Mouse (Mus musculus): ENCODE measurements around the gene Kpna2. TPM values are rescaled to one million over a fixed set of nuclear protein-coding genes. Genes with fewer than 3 reads are reported as not detected.
A peak's percentile ranks its signal among the peaks of the same experiment; 100 is the strongest.

Kpna2 gene
- polyA plus RNA-seq, 1 experiment, result 150 TPM

GRCm38 (mm10) chr11:106965881-106966280 lies 33.5 kb downstream of the Kpna2 start:
- no peak overlapping the region for H3K4me3 ChIP-seq (ENCODE audit: control insufficient read depth, low read depth, low read length)
- no peaks in the 10 kb centered on the region for H3K36me3 ChIP-seq (ENCODE audit: control insufficient read depth, insufficient read depth, low read length)
- peak; percentile 53; the same call in 1 of the 2 replicates for TF ChIP-seq CTCF (IDR thresholded peaks at IDR 0.05; ENCODE audit: control insufficient read depth, insufficient read depth, insufficient replicate concordance, low read depth, low read length)
- no peak for TF ChIP-seq POLR2A (IDR thresholded peaks at IDR 0.05; ENCODE audit: control insufficient read depth, low read depth, low read length)
- H3K27ac ChIP-seq (ENCODE audit: control insufficient read depth, insufficient read depth, low read depth, low read length), result no peak overlapping the region
- H3K27me3 ChIP-seq (ENCODE audit: control insufficient read depth, insufficient read depth, low read length), result no peaks in the 10 kb centered on the region
- H3K4me1 ChIP-seq (ENCODE audit: control insufficient read depth, insufficient read depth, low read length), result no peaks in the 10 kb centered on the region

DNA sequence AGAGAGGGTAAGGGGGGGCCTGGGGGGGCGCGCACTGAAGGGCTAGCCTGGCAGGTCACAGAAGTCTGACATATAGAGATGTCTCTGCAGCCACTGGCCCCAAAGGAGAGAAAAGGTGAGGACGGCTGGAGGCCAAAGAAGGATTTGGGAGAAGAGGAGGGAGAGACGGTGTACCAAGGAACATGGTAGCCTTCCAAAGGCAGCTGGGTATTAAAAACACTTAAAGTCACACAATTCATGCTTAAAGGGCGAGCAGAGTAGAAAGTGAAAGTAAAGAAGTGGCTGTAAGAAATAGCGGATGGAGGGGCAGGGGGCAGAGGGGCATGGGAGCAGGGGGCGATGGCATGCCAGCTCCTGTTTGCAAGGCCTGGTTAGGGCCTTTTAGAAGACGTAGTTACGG lies 37.0 kb downstream of the Kpna2 start:
- Histone ChIP-seq H3K4me1 (ENCODE audit: control insufficient read depth, insufficient read depth, low read length) (no peaks in the 10 kb centered on the region), H3K27me3 (ENCODE audit: control insufficient read depth, insufficient read depth, low read length) (no peaks in the 10 kb centered on the region), H3K36me3 (ENCODE audit: control insufficient read depth, insufficient read depth, low read length) (no peaks in the 10 kb centered on the region), H3K4me3 (ENCODE audit: control insufficient read depth, low read depth, low read length) (no peak overlapping the region), H3K27ac (ENCODE audit: control insufficient read depth, insufficient read depth, low read depth, low read length) (no peak overlapping the region)
- no peak for TF ChIP-seq POLR2A (IDR thresholded peaks at IDR 0.05; ENCODE audit: control insufficient read depth, low read depth, low read length)
- no peak for TF ChIP-seq CTCF (IDR thresholded peaks at IDR 0.05; ENCODE audit: control insufficient read depth, insufficient read depth, insufficient replicate concordance, low read depth, low read length)

DNA sequence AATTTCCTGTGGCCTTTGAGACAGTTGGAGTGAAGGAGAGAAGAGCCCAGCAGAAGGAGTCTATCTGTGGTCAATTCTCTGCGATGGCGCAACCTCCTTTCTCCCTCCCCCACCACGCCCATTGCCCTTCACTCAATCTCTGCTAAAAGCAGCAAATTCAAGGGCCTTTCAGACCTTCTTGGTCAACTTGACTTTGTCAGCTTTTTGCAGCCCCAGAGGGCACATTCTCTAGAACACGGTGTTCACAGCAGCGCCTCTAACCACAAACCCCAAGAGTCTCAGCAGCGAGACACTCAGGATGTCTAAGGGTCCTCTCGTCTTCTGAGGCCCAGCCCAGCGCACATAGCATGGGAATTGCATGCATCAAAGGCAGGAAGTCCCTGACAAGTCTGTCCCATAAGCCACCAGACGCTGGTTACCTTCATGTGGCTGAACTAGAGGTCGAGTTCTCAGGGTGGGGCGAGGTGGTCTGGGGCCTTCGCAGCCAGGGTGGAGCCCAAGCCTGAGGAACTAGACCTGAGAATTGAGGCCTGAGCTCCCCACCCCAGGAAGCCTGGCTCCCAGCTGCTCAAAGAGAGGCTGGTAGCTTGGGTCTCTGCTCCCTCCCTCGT lies 37.8 kb downstream of the Kpna2 start:
- Histone ChIP-seq H3K36me3 (ENCODE audit: control insufficient read depth, insufficient read depth, low read length) (no peaks in the 10 kb centered on the region), H3K27ac (ENCODE audit: control insufficient read depth, insufficient read depth, low read depth, low read length) (no peak overlapping the region), H3K4me3 (ENCODE audit: control insufficient read depth, low read depth, low read length) (no peak overlapping the region), H3K27me3 (ENCODE audit: control insufficient read depth, insufficient read depth, low read length) (no peaks in the 10 kb centered on the region), H3K4me1 (ENCODE audit: control insufficient read depth, insufficient read depth, low read length) (no peaks in the 10 kb centered on the region)
- no peak for TF ChIP-seq CTCF (IDR thresholded peaks at IDR 0.05; ENCODE audit: control insufficient read depth, insufficient read depth, insufficient replicate concordance, low read depth, low read length)
- no peak for TF ChIP-seq POLR2A (IDR thresholded peaks at IDR 0.05; ENCODE audit: control insufficient read depth, low read depth, low read length)

DNA sequence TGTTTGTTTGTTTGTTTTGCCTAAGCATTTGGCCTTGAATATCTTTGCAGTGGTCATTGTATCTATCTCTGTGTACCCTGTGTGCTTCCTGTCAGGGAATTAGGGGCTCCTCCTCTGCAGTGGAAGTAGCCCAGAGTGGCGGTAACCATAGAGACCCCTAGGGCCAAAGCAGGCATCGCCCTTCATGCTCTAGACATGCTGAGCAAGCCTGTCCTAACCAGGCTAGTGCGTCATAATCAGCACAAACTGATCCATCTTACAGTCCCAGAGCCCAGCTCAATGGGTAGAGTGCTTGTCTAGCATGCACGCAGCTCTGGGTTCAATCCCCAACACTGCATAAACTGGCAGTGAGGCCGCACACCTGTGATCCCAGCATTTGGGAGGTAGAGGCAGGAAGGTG lies 40.2 kb downstream of the Kpna2 start:
- TF ChIP-seq POLR2A (IDR thresholded peaks at IDR 0.05; ENCODE audit: control insufficient read depth, low read depth, low read length), result no peak
- no peak for TF ChIP-seq CTCF (IDR thresholded peaks at IDR 0.05; ENCODE audit: control insufficient read depth, insufficient read depth, insufficient replicate concordance, low read depth, low read length)
- Histone ChIP-seq H3K4me3 (ENCODE audit: control insufficient read depth, low read depth, low read length) (no peak overlapping the region), H3K27ac (ENCODE audit: control insufficient read depth, insufficient read depth, low read depth, low read length) (no peak overlapping the region), H3K4me1 (ENCODE audit: control insufficient read depth, insufficient read depth, low read length) (no peaks in the 10 kb centered on the region), H3K36me3 (ENCODE audit: control insufficient read depth, insufficient read depth, low read length) (no peaks in the 10 kb centered on the region), H3K27me3 (ENCODE audit: control insufficient read depth, insufficient read depth, low read length) (no peaks in the 10 kb centered on the region)

DNA sequence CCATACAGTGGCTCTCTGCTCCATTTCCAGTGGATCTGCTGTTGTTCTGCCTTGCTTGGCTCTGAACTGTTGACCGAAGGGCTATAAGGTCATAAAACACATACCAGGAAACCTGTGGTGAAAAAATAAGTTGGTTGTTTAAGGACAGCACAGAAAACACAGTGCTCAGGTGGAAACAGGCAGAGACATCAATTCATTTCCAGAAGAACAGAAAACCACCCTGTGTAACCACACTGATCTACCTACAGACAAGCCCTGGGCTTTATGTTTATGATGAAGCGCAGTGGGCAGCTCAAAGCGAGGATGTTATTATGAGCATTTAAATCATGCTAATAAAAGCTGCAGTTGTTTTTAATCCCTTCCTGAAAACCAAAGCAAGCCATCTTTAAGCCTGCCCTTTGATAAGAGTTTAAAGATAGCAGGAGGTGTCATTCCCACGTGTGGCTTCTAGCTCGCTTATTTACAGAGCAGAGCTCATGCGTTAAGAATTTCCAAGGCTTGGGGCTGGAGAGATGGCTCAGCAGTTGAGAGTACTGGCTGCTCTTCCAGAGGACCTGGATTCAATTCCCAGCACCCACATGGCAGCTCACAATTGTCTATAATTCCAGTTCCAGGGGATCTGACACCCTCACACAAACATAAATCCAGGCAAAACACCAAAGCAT lies 40.8 kb downstream of the Kpna2 start:
- H3K4me1 ChIP-seq (ENCODE audit: control insufficient read depth, insufficient read depth, low read length), result no peaks in the 10 kb centered on the region
- TF ChIP-seq POLR2A (IDR thresholded peaks at IDR 0.05; ENCODE audit: control insufficient read depth, low read depth, low read length) (no peak), CTCF (IDR thresholded peaks at IDR 0.05; ENCODE audit: control insufficient read depth, insufficient read depth, insufficient replicate concordance, low read depth, low read length) (no peak)
- H3K27me3 ChIP-seq (ENCODE audit: control insufficient read depth, insufficient read depth, low read length), result no peaks in the 10 kb centered on the region
- H3K4me3 ChIP-seq (ENCODE audit: control insufficient read depth, low read depth, low read length), result no peak overlapping the region
- H3K36me3 ChIP-seq (ENCODE audit: control insufficient read depth, insufficient read depth, low read length), result no peaks in the 10 kb centered on the region
- H3K27ac ChIP-seq (ENCODE audit: control insufficient read depth, insufficient read depth, low read depth, low read length), result no peak overlapping the region

- no peaks in the 10 kb centered on the region for H3K4me1 ChIP-seq (ENCODE audit: control insufficient read depth, insufficient read depth, low read length)
- no peaks in the 10 kb centered on the region for H3K36me3 ChIP-seq (ENCODE audit: control insufficient read depth, insufficient read depth, low read length)
- H3K27ac ChIP-seq (ENCODE audit: control insufficient read depth, insufficient read depth, low read depth, low read length), result no peak overlapping the region
- H3K4me3 ChIP-seq (ENCODE audit: control insufficient read depth, low read depth, low read length), result no peak overlapping the region
- no peaks in the 10 kb centered on the region for H3K27me3 ChIP-seq (ENCODE audit: control insufficient read depth, insufficient read depth, low read length)
- no peak for TF ChIP-seq CTCF (IDR thresholded peaks at IDR 0.05; ENCODE audit: control insufficient read depth, insufficient read depth, insufficient replicate concordance, low read depth, low read length)
- no peak for TF ChIP-seq POLR2A (IDR thresholded peaks at IDR 0.05; ENCODE audit: control insufficient read depth, low read depth, low read length)
These were observed 41.9 kb downstream of the Kpna2 start for GRCm38 (mm10) chr11:106957271-106957980.

- TF ChIP-seq POLR2A (IDR thresholded peaks at IDR 0.05; ENCODE audit: control insufficient read depth, low read depth, low read length), result no peak
- no peak for TF ChIP-seq CTCF (IDR thresholded peaks at IDR 0.05; ENCODE audit: control insufficient read depth, insufficient read depth, insufficient replicate concordance, low read depth, low read length)
- H3K4me1 ChIP-seq (ENCODE audit: control insufficient read depth, insufficient read depth, low read length), result no peaks in the 10 kb centered on the region
- no peak overlapping the region for H3K4me3 ChIP-seq (ENCODE audit: control insufficient read depth, low read depth, low read length)
- H3K27ac ChIP-seq (ENCODE audit: control insufficient read depth, insufficient read depth, low read depth, low read length), result no peak overlapping the region
- H3K36me3 ChIP-seq (ENCODE audit: control insufficient read depth, insufficient read depth, low read length), result no peaks in the 10 kb centered on the region
- no peaks in the 10 kb centered on the region for H3K27me3 ChIP-seq (ENCODE audit: control insufficient read depth, insufficient read depth, low read length)
These were observed 44.8 kb downstream of the Kpna2 start for GRCm38 (mm10) chr11:106954566-106954965.
